Mouse (Mus musculus): Measurements from ENCODE around the gene Olfr819. TPM values are rescaled to one million over a fixed set of nuclear protein-coding genes. Genes with fewer than 3 reads are reported as not detected.

Olfr819 gene
- not detected for total RNA-seq (2023)

GRCm38 (mm10) chr10:129967166-129967565 lies at the start of gene Olfr819:
TSS of gene Olfr819 (minus strand) at chr10:129967266.

DNA sequence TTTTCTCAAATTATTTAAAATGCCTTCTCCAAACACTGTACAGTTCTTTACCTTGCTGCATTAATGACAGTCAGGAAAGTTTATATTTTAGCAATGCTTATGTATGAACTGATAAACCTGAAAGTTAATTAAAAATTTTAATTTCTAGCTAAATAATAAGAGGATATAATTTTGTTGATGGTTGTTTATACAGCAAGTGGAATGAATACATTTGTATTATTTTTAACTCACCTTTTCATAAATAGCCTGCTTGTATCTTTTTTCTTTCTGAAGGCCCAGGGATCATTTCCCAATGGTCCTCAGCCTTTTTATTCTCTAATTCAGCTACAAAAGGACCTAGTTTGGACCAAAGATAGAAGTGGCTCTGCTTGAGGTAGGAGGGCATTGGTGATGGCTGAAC lies 45.3 kb upstream of the Olfr819 start, which contains the start of gene Olfr820:
TSS of gene Olfr820 (plus strand) at position 301 of the 400 bp plus-strand sequence.

GRCm38 (mm10) chr10:129984962-129985361 lies 17.9 kb upstream of the Olfr819 start, which contains the start of gene Gm10310:
TSS of gene Gm10310 (minus strand) at chr10:129985062.

GRCm38 (mm10) chr10:129976040-129976439 lies 9.0 kb upstream of the Olfr819 start, which contains the start of gene Olfr247:
TSS of gene Olfr247 (minus strand) at chr10:129976140.

DNA sequence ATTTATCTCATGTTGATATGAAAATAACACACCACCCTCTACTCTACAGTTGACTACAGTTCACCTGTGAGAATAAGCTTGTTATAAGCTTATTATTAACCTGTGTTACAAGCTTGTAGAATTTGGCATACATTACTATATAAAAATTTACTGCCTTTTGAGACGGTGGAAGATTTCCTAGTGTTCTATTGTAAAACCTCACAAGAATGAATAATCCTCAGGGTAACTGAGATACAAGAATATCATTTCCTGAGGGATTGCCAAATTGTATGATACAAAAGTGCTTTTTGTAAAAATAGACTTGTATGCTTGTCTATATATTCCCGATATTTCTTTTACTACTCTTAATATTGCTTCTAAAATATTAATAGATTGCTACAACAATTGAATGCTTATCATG lies 18.1 kb downstream of the Olfr819 start, which contains the start of gene Olfr818:
TSS of gene Olfr818 (minus strand) at position 101 of the 400 bp plus-strand sequence.

DNA sequence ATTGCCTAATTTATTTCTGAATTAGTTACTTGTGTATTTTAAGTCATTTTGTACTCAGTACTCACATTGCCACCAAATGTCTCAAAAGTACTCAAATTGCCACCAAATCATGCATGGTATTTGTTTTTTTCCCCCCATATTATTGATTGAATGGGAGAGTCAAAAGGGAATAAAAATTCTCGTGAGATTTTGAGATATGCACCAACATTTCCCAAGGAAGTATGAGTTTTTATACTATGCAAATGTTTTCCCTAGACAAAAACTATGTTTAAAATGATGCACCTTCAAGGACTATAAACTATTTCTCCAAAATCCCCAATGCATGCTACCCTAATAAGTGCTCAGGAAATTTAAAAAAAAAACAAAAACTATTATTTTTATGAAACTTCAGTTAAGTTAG lies 51.6 kb downstream of the Olfr819 start, which contains the start of gene Olfr816:
TSS of gene Olfr816 (minus strand) at position 101 of the 400 bp plus-strand sequence.

Other genes with a start within 250 kb of the Olfr819 start
- not detected for gene Olfr805, start 237.9 kb downstream of the Olfr819 start, total RNA-seq (2023)
- not detected for gene Olfr806, start 225.3 kb downstream of the Olfr819 start, total RNA-seq (2023)
- gene Olfr807, start 209.5 kb downstream of the Olfr819 start, total RNA-seq (2023): not detected
- gene Olfr808, start 201.8 kb downstream of the Olfr819 start, total RNA-seq (2023): not detected
- not detected for gene Olfr809, start 192.6 kb downstream of the Olfr819 start, total RNA-seq (2023)
- gene Olfr810, start 172.3 kb downstream of the Olfr819 start, total RNA-seq (2023): not detected
- not detected for gene Olfr811, start 162.9 kb downstream of the Olfr819 start, total RNA-seq (2023)
- gene Olfr812, start 121.2 kb downstream of the Olfr819 start, total RNA-seq (2023): not detected
- not detected for gene Olfr813, start 111.9 kb downstream of the Olfr819 start, total RNA-seq (2023)
- not detected for gene Olfr814, start 87.4 kb downstream of the Olfr819 start, total RNA-seq (2023)
- gene Olfr815, start 61.4 kb downstream of the Olfr819 start, total RNA-seq (2023): not detected
- not detected for gene Olfr816, start 51.7 kb downstream of the Olfr819 start, total RNA-seq (2023)
- gene Olfr818, start 18.2 kb downstream of the Olfr819 start, total RNA-seq (2023): not detected
- gene Olfr247, start 8.9 kb upstream of the Olfr819 start, total RNA-seq (2023): not detected
- not detected for gene Gm10310, start 17.8 kb upstream of the Olfr819 start, total RNA-seq (2023)
- not detected for gene Olfr820, start 45.4 kb upstream of the Olfr819 start, total RNA-seq (2023)
- not detected for gene Olfr821, start 63.1 kb upstream of the Olfr819 start, total RNA-seq (2023)
- not detected for gene Olfr822, start 103.9 kb upstream of the Olfr819 start, total RNA-seq (2023)
- gene Olfr823, start 148.1 kb upstream of the Olfr819 start, total RNA-seq (2023): not detected
- gene Olfr824, start 162.7 kb upstream of the Olfr819 start, total RNA-seq (2023): not detected
- not detected for gene Olfr825, start 199.5 kb upstream of the Olfr819 start, total RNA-seq (2023)
- not detected for gene Olfr826, start 216.9 kb upstream of the Olfr819 start, total RNA-seq (2023)
- not detected for gene Olfr827, start 247.1 kb upstream of the Olfr819 start, total RNA-seq (2023)

Data from neutrophil, adult 59 days (primary cell).